Mouse (Mus musculus): ENCODE data around the gene Gmeb2.

Gene Gmeb2

DNA sequence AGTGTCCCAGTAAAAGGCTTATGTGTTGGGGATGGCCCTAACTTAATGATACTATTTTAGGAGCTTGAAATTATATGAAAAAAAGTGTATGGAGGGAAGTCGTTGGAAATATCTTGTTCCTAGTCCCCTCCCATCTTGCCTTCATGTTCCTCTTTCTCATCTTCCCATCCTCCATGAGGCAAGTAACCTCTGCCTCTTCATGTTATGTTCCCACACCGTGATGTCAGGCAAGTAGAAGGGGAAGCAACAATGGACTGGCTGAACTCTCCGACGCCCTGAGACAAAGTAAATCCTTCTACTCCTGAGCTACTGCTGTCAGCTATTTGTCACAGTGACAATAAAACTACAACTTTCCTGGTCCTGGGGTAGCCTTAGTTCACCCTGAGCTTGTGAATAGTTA lies 13.2 kb downstream of the Gmeb2 start:
- no peak for DNase-seq

DNA sequence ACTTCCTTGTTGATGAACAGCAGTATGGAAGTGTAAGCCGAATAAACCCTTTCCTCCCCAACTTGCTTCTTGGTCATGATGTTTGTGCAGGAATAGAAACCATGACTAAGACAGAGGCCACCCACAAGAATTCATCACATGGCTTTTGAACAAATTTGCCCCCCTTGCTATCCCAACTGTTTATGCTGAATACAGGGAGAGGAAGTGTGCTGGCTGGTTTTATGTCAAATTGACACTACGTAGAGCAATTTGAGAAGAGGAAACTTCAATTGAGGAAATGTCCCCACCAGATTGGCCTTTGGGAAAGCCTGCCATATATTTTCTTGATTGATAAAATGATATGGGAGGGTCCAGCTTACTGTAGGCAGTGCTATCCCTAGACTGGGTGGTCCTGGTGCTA lies 14.0 kb downstream of the Gmeb2 start:
- no peak for DNase-seq

- no peak for DNase-seq
Measured at GRCm38 (mm10) chr2:181272092-181272491, 15.7 kb downstream of the Gmeb2 start.

DNA sequence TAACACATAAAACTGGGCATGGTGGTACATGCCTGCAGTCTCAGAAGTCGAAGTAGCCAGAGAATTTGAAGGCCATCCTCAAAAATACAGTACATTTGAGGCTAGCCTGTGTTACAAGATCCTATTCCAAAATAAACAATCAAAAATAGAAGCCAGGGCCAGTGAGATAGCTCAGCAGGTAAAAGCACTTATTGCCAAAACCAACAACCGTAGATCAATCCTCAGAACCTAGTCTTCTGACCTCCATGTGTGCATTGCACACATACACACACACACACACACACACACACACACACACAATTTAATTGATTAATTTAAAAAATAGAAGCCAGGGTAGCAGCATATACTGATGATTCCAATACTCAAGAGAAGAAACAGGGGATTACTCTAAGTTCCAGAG lies 21.0 kb downstream of the Gmeb2 start:
- DNase-seq = no peak

DNA sequence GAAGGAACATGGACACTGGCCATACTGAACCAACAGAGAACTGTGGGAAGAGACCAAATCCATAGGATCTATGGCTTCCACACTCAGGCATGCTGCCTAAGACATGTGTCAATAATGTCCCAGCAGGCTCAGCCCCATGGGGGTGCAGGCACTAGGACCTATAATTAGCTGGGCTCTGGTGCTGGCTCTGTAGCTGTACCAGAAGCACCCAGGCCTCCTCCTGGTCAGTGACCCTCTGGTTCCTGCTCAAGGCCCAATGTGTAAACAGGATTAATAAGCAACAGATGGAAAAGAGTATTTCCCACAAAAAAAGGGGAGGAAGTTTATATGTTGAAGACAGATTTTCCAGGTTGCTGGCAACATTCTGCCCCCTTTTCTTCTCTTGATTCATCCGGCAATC lies 34.6 kb downstream of the Gmeb2 start:
- DNase-seq = no peak

DNA sequence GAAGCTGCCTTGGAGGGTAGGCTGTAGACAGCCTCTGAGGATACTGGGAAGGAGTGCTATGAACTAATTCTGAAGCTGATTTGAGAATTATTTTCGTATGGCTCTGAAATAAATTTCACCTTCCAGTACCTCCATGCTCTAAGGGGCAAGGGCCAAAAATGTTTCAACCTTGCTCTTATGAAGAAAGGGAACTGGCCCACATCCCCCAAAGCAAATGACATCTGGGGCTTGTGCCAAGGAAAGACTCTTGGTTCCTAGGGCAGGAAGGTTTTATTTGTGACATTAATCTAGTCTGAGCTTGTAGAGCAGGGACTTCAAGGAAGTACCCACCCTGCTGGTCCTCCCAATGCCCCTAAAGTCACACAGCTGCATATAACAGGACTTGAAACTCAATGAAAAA lies 36.0 kb downstream of the Gmeb2 start:
- no peak for DNase-seq

DNA sequence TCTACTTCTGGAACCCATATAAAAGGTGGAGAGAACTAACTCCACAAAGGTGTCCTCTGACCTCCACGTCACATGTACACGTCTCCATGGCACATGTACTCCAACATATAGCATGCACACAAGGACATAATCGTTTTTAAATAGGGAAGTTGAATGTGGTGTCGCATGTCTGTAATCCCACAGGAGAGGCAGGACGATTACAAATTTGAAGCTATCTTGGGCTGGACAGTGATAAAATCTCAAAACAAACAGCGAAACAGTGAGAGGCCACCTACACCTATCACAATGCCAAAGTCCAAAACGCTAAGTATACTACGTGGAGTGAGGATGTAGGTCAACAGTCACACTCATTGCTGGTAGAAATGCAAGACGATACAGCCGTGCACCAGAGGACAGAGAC lies 38.6 kb downstream of the Gmeb2 start:
- DNase-seq = no peak

- no peak for DNase-seq
Measured at GRCm38 (mm10) chr2:181245031-181245430, 42.8 kb downstream of the Gmeb2 start.

DNA sequence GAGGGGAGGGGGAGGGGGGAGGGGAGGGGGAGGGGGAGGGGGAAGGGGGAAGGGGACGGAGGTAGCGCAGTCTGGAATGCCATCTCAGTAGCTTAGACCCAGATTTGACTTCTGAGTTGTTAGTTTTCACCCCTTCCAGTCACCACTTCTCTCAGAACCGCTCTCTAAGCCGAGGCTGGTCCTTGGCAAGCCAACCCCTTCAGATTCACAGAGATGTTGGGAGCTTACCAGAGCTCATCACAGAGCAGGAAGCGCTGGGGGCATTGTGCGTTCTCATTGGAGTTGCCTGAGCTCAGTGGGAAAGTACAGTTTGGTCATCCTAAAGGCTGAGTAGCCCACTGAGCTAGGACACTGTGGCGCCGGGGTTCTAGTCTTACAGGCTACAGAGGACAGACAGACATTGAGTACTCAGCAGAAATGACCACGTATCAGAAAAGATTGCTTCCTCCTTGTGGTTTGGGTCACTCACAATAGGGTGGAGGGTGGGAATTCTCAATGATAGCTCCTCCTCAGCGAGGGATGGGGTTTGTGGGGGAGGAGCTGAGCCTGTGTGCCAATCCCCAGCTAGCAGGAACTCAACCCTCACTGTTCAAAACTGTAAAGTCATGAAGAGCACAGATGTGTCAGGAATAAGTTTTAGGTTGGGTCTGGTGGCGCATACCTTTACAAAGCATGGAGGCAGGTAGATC lies 44.0 kb downstream of the Gmeb2 start:
- DNase-seq = no peak

- DNase-seq = no peak
Measured at GRCm38 (mm10) chr2:181242314-181242665, 45.5 kb downstream of the Gmeb2 start.

GRCm38 (mm10) chr2:181241602-181242313 lies 46.1 kb downstream of the Gmeb2 start, which contains the start of gene Helz2:
Helz2 (minus strand) TSS chr2:181242027.
- no peak for DNase-seq

DNA sequence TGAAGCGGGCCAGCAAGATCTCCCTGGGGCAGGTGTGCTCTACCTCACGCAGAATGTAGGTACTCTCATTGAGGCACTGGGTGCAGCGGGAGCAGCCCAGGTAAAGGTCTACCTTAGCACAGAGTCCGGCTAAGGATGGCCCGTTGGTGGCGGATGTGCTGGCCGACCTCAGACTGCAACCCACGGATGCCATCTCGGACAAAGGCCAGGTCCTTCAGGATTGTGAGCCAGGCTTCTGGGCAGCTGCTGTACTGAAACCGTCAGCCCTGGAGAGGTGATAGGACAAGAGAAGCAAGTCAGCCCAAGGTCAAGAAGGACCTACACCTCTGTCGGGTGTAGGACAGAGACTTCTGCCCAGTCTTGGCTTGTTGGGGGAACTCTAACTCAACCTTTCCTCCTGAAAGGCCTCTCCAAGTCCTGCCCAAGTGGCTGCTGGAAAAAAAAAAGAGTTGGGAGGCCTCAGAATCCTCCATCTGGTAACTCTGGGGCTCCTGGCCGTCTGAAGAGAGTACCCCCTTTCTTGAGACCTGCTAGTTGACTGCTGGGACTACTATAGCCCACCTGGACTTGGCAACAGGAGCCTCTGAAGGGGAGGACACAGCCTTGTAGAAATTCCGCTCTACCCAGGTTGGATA lies 46.9 kb downstream of the Gmeb2 start:
- DNase-seq = no peak

DNA sequence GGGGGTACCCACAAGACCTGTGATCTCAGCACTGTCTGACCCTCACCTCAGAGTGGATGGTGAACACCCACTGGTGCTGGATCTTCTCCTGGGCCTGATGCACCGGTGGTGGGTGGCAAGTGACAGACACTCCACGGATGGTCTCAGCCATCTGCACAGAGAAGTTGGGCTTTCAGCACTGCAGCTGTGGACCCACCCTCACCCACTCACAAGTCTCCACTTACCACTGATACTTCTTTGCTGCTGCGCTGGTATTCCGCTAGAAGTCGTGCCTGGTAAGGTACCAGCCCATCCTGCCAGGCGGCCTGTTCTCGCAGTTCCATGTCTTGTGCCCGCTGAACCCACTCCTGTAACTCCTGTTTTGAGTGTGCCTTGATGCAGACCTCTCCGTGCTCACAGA lies 48.6 kb downstream of the Gmeb2 start:
- DNase-seq = no peak

GRCm38 (mm10) chr2:181238861-181239260 lies 49.0 kb downstream of the Gmeb2 start:
- DNase-seq = no peak

DNA sequence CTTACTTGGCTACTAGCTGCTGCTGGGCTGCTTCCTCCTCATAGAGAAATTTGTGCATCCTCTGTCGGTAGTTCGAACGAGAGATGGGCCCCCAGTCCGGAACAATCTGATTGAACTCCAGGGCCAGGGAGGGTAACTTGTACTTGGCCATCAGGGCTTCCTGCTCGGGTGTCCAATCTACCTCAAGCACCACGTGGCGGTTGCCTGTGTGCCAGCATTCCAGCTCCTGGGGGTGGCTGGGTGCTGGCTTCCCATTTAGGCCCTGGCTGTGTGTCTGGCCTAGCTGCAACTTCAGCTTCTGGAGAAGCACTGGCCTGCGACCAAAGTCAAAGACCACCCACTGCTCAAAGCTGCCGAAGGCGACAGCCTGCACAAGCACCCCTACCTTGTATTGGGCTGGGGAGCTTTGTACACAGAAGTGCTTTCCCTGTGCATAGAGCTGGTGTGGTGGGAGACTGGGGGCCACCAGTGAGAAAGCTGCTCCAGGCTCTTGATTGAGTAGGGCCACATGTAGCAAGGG lies 49.7 kb downstream of the Gmeb2 start:
- DNase-seq = peak in 1 of 2 experiments; percentile 43

DNA sequence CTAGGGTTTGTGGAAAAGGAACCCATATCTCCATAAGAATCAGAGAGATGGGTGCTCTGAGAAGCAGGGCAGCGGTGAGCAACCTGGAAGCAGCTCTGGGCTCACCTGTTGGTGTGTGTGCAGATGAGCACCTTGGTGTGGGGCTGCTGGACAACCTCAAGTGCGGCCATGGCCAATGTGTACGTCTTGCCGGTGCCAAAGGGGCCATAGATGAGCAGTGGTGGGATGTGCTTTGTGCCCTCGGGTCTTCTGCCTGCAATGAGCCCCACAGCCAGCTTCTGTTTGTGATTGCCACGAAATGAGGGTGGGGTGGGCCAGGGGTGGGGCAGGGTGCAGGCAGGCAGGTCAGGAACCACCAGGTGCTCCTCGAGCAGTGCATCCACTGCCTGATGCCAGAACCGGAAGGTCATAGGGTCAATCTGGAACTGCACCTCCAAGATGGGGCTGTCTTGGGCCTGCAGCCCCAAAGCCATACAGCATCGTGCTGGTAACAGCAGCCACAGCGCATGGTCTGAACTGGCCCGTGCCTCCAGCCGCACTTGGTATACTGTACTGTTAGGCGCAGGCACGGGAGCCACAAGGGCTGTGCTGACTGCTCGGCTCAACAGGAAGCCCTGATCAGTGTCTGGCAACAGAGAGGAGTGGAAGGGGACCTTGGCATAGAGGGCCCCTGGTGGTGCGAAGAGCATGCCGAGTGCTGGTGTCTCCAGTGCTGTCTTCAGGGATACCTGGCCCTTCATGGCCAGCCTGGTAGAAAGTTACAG lies 50.4 kb downstream of the Gmeb2 start:
- no peak for DNase-seq

- no peak for DNase-seq
Measured at GRCm38 (mm10) chr2:181235681-181236566, 51.9 kb downstream of the Gmeb2 start.

GRCm38 (mm10) chr2:181234680-181235079 lies 53.2 kb downstream of the Gmeb2 start:
- DNase-seq = no peak

GRCm38 (mm10) chr2:181233443-181233842 lies 54.4 kb downstream of the Gmeb2 start:
- no peak for DNase-seq

DNA sequence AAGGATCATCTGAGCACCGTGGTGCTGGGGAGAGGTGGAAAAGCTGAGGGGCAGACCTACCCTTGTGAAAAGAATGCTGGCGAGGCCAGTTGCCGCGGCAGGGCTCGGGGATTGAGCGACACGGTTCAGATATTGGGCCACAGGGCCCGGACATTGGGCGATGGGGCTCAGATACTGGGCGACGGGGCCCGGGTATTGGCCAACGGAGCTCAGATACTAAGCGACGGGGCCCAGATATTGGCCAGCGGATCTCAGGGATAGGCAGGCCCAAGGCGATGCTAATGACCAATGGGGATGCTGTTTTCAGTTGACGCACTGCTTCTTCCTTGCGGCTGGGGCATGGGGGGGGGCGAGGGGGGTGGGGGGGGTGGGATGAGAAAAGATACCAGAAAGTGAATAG lies 56.7 kb downstream of the Gmeb2 start:
- DNase-seq = peak; percentile 65 to 69

GRCm38 (mm10) chr2:181228335-181228734 lies 59.5 kb downstream of the Gmeb2 start:
- no peak for DNase-seq

GRCm38 (mm10) chr2:181227122-181227521 lies 60.7 kb downstream of the Gmeb2 start:
- no peak for DNase-seq
